Mouse (Mus musculus) retina, postnatal 7 days (tissue): ENCODE data around the gene Gm19426.

Source experiments
- DNase-seq: peaks from one replicate; pipeline ENCODE4 v3.0.0-alpha.2; 2012; ENCODE audit warnings: low read depth, low spot score

Gene Gm19426

GRCm38 (mm10) chr2:84743561-84743960, at the start of gene Gm19426:
Gene Gm19426, minus strand, starts transcription at chr2:84743655.
- DNase-seq: peak; percentile 58

- DNase-seq: no peak
These were observed 49.7 kb upstream of the Gm19426 start for GRCm38 (mm10) chr2:84793154-84793553.

- DNase-seq: no peak
These were observed 49.1 kb upstream of the Gm19426 start for GRCm38 (mm10) chr2:84792516-84792915.

GRCm38 (mm10) chr2:84790418-84790817, 47.0 kb upstream of the Gm19426 start:
- DNase-seq: no peak

GRCm38 (mm10) chr2:84788316-84788715, 44.9 kb upstream of the Gm19426 start:
- DNase-seq: no peak

- no peak for DNase-seq
These were observed 40.5 kb upstream of the Gm19426 start for GRCm38 (mm10) chr2:84783840-84784566.

GRCm38 (mm10) chr2:84783315-84783714, 39.9 kb upstream of the Gm19426 start:
- no peak for DNase-seq

GRCm38 (mm10) chr2:84779210-84779609, 35.8 kb upstream of the Gm19426 start:
- DNase-seq: no peak

- no peak for DNase-seq
These were observed 34.3 kb upstream of the Gm19426 start for GRCm38 (mm10) chr2:84777706-84778105.

- DNase-seq: no peak
These were observed 32.2 kb upstream of the Gm19426 start for GRCm38 (mm10) chr2:84775665-84776064.

- DNase-seq: no peak
These were observed 31.8 kb upstream of the Gm19426 start, which contains the start of gene Serping1 for GRCm38 (mm10) chr2:84775241-84775640. Gene Serping1, minus strand, starts transcription at chr2:84775444.

- peak; percentile 42 for DNase-seq
These were observed 31.3 kb upstream of the Gm19426 start for GRCm38 (mm10) chr2:84774751-84775150.

GRCm38 (mm10) chr2:84773195-84773594, 29.7 kb upstream of the Gm19426 start:
- no peak for DNase-seq

GRCm38 (mm10) chr2:84772454-84772853, 29.0 kb upstream of the Gm19426 start:
- no peak for DNase-seq

GRCm38 (mm10) chr2:84770501-84770900, 27.0 kb upstream of the Gm19426 start:
- DNase-seq: no peak

- DNase-seq: no peak
These were observed 19.4 kb upstream of the Gm19426 start for GRCm38 (mm10) chr2:84762818-84763217.

GRCm38 (mm10) chr2:84762295-84762694, 18.8 kb upstream of the Gm19426 start:
- DNase-seq: no peak

- no peak for DNase-seq
These were observed 18.4 kb upstream of the Gm19426 start for GRCm38 (mm10) chr2:84761840-84762239.

- no peak for DNase-seq
These were observed 17.9 kb upstream of the Gm19426 start for GRCm38 (mm10) chr2:84761309-84761708.

GRCm38 (mm10) chr2:84760777-84761176, 17.3 kb upstream of the Gm19426 start:
- no peak for DNase-seq

GRCm38 (mm10) chr2:84758542-84759127, 15.2 kb upstream of the Gm19426 start:
- no peak for DNase-seq

GRCm38 (mm10) chr2:84757026-84757682, 13.7 kb upstream of the Gm19426 start:
- DNase-seq: no peak

- DNase-seq: no peak
These were observed 12.8 kb upstream of the Gm19426 start for GRCm38 (mm10) chr2:84756245-84756644.
